Mouse (Mus musculus) 3134 (cell line): ENCODE measurements at regions not wholly inside any gene's neighbourhood (a gene's known extent, or its start where the extent isn't known, plus 50 kb on each side); places are given as distances from the start of the nearest gene placed in this dataset.
A peak's percentile ranks its signal among the peaks of the same experiment; 100 is the strongest.
"Not testable (repeated sequence)": the region's sequence is repeated elsewhere in the genome, so short reads cannot be mapped to it uniquely, and the experiment has no call there.

ENCODE experiments used
- DNase-seq: peaks from one replicate; pipeline ENCODE4 v3.0.0-alpha.2; 2011; ENCODE audit warnings: low spot score; ENCODE audit not compliant: insufficient read length; ENCODE audit errors: extremely low read depth

DNA sequence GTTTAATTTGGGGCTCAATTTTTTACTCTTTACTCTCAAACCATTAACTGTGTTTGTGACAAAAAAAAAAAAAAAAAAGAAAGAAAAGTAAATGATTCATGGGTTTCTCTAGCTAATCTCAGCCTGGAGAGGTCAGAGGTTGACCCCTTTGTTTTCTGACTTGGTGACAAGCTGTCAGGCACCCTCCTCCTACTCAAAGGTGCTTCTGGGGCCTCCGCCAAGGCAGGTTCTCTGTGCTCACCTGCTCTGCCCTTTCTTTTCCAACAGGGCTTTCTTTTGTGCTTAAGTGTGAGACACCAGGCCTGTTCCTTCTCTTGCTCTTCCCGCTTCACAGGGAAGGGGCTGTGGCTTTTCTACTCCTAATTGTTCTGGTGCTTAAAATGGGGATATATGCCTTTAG lies 94.7 kb upstream of the Klf13 start:
- no peak for DNase-seq

DNA sequence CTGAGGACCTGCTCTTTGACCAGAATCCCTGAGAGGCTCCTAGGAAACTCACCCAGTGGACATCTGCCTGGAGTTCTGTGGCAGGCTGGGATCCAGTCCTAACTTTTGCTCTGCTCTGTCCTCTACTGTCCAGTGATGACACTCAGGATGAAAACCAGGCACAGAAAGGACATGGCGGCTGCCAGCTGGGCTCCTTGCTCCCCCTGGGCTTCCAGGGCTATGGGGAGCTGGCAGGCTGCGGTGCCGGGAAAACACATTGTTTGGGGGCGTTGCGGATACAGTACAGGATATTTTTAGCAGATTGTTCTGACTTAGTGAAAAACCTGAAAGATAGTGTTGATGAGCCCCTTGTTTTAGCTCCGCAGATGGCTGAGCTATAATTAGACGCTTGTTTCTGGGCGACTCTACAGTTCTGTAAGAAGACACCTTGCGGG lies 94.2 kb upstream of the Klf13 start:
- no peak for DNase-seq

DNA sequence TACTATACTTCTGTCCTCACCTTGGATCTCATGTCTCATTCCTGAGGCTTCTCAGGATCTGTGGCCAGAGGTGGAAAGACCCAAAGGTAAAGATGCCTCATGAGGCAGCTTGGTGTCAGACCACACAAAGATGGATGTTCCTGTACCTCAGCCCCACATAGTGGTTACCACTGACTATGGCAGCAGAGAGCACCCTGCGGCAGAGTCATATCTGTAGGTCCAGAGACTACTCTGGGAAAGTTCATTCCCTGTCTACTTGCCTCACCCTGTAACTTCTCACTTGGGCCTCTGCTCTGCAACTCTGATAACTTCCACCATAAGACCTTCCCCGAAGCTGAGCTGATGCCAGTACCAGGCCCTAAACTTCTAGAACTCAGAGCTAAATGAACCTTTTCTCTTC lies 91.9 kb upstream of the Klf13 start:
- DNase-seq: no peak

DNA sequence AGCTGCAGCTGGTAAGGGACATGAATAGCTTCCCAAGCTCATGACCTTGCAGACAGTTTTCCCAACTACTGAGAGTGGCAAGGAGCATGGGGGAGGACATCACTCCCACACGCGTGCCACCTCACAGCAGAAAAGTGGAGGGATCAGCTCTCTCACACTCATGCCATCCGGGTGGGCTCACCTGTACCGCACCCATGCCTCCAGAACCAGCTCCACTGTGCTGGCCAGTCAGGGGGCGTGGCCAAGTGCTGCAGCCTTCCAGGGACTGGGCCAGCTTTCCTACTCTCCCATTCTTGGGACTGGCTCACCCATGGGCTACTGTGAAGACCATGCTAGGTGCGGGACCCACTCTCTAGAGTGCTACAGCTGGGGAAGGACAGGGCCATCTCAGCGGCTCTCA lies 88.4 kb upstream of the Klf13 start:
- no peak for DNase-seq

DNA sequence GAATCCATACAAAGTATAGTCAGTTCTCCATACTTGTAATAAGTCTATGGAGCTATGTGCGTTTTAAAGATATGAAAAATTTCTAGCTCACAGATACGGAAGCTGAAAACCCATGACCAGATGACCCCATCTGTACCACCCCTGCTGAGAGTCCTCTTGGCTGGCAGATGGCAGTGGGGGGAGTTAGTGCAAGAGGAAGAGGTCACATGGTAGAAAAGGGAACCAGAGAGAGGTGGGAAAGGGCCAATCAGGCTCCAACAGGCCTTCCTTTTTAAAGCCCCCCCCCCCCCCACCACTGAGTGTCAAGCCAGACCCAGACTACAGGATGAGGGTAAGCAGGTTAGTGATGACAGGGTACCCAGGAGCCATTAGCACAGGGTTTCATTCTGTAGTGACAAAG lies 86.4 kb upstream of the Klf13 start:
- no peak for DNase-seq

DNA sequence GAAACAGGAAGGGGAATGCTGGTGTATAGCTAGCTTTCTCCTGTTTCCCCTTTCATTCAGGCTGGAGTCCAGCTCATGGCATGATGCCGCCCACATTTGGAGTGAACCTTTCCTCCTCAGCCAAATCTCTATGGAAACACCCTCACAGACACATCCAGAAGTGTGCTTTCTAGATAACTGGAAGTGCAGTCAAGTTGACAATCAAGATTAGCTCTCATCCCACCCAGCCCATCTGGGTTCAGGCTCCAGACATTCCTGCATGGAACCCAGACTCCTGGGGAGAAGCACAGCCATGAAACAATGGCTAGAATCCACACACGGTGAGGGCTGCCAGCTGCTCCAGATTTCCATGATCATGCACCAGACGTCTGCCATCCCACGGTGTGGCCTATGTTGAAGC lies 85.5 kb upstream of the Klf13 start:
- DNase-seq: no peak

DNA sequence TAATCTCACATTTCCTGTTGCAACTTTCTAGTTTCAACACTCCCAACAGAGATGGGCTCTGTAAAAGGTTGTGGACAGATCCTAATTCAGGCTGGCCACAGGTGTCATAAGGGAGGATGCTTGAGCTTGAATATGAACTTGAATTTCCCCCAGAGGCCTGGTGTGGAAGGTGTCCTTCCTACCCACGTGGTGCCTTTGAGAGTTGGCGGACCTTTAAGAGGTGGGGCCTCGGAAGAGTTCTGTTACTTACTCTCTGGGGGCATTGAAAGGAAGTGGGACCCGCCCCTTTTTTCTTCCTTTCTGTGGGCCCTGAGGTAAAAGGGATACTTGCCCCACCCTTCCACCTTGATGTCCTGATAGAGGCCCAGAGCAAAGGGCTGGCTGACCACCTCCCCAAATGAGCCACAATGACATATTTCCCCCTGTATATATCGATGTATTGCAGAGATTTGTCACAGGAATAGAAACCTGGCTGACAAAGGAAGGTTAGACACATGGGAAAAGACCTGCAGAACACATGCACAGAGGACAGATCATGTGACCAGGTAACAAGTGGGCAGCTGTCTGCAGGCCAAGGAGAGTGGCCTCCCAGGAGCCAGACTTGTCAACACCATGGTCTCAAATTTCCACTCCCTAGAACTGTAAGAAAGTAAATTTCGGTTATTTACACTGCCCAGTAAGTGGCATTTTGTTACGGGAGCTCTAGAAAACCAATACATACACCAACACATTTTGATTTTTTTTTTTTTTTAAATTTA lies 84.2 kb upstream of the Klf13 start:
- no peak for DNase-seq

DNA sequence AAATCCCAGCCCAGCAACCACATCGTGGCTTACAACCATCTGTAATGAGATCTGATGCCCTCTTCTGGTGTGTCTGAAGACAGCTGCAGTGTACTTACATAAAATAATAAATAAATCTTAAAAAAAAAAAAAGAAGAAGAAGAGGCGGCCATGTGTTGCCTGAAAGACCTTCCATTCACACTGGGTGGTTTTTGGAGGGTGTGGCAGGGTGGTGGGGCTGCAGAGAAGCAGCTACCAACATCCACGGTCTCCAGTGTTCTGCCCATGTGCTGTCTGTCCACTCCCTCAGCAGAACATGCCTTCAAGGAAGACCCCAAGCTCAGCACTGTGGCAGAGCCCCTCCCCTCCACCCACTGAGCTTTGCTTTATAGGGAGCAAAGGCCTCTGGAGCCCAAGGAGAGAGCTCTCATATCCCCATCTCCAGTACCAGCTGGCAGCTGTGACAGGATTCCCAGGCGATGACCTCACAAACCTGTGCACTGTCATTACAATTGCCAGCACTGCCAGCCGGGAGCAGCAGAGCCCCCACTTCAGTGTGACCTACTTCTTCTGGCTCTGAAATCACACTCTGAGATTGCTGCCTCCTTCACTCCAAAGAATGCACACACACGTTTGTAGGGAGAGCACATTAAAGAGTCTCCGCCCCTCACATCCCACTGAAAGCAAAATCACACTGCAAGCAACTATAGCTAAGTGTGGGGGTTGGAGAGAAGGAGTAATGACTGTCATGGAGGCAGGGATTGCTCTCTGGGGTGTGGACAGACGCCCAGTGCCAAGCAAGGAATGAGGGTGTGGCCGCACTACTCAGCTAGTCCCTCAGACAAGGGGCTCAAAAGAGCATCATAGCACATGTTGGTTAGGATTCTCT lies 82.8 kb upstream of the Klf13 start:
- peak; percentile 29 for DNase-seq

DNA sequence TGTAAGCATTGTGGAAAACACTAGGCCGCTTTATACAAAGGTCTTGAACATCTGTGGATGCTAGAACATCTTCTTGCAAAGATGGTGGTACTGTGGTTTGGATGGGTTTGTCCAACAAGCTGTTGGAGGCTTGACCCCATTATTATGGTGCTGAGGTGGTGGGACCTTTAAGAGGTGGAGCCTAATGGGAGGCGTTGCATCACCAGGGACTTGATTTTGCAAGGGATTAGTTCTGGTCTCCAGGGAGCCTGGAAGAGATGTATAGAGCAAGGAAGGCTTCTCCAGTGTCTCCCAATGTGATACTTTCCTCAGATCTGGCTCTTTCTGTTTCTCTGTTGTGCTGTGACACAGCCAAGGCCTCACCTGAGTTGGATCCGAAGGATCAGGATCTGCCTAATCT lies 79.4 kb upstream of the Klf13 start:
- no peak for DNase-seq

DNA sequence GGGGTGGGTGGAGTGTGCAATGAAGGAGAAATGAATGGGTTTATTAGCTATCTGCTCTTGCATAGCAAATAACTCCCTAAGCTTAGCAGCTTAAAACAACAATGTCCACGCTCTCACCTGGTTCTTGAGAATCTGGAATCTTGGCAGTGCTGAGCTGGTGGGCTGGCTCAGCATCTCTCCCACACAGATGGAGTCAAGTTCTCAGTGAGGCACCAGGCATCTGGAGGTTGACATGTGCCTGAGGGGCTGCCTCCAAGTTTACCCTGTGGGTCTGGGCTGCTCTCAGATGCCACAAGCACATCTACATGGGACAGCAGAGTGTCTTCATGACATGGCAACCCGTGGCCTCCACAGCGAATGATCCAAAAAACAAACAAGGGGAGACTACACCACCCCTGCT lies 78.2 kb upstream of the Klf13 start:
- DNase-seq: no peak

DNA sequence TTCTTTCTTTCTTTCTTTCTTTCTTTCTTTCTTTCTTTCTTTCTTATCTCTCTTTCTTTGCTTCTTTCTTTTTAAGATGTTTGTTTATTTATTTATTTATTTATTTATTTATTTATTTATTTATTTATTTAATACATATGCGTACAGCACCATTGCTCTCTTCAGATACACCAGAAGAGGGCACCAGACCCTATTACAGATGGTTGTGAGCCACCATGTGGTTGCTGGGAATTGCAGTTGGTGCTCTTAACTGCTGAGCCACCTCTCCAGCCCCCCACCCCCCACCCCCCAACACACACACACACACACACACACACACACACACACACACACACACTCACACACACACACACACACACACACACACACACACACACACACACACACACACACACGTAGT lies 76.4 kb upstream of the Klf13 start:
- not testable (repeated sequence) for DNase-seq

DNA sequence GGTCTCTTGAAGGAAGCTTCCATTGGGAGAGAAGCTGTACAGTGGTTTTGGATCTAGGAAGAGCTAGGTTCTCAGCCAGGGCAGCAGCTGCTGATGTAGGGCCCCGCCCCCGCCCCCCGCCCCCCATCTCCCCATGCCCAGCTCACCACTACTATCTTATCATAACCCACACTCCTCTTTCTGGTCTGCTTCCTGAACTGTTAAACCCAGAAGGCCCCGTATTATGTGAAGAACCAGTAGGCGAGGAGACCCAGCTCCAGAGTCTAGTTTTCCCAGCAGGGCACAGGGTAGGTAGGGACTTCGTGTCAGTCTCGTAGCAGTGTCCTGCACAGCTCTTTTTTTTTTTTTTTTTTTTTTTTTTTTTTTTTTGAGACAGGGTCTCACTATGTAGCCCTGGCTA lies 75.5 kb upstream of the Klf13 start:
- no peak for DNase-seq

DNA sequence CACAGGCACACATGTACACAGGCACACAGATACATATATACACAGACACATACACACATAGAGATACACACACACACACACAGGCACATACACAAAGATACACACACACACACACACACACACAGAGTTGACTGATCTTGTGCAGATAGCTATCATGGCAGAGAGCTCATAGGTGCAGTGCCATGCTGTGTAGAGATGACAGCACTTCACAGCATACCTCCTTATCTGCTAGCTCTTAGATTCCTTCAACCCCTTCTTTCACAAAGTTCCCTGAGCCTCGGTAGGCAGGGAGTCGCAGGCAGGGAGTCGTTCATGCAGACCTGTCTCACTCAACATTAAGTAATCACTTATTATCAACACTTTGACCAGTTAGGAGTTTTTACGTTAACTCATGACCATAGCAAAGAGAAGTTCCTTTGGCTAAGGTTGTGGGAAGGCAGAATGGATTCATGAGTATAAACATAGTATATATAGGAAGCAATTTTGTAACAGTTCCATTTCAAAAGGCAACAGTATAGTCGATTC lies 74.4 kb upstream of the Klf13 start:
- DNase-seq: no peak

DNA sequence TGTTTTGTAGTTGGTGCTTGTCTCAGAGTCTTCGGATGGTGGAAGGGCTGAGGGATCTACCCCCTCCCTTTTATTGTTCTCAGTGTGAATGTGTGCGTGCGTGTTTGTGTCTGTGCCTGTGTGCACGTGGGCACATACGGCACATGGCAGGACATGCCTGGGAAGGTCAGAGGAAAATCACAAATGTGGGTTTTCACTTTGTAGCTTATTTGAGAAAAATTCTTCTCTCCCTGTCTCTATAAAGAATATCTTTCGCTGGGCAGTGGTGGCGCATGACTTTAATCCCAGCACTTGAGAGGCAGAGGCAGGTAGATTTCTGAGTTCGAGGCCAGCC lies 73.5 kb upstream of the Klf13 start:
- no peak for DNase-seq

DNA sequence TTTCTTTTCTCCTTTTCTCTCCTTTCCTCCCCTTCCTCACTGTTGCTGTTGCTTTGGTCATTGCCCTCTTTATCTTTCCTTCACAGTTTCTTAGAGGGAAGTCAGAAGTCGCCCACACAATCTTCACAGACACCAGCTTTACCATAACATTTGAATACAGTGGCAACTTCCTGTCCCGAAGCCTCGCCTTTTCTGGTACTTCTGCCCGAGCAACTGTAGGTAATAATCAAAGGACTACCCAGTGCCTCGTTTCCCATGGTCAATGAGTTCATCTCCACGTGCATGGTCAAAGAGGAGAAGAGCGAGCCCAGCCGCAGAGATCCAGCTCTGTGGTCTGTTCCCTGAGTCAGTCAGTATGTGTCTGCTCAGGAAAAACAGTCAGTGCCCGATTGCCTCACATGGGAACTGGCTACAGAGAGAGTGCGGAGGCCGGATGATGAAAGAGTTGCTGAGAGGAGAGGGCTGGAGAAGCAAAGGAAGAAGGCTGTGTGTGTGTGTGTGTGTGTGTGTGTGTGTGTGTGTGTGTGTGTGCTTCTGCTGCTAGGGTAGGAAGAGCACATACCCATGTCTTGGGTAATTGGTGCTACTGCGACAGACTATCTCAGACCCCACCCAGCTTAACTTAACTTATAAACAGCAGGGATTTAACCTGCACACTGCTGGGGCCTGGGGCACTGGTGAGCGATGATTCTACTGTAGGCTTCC lies 73.0 kb upstream of the Klf13 start:
- DNase-seq: peak; percentile 63

DNA sequence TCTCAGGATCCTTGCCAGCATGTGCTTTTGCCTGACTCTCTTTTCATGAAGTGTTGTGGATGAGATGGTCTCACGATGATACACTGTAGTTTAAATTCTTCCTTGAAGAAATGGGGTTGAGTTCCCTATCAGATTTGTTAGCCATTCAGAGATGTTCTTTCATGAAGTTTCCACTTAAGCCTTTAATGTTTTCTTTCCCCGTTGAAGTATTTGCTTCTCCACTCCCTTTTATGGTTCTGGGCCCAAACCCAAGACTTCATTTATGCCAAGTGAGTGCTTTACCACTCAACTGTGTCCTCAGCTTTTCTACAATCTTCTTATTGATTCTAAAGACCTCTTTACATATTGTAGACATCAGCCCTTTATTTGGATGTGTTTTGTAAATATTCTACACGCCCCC lies 71.9 kb upstream of the Klf13 start:
- no peak for DNase-seq

DNA sequence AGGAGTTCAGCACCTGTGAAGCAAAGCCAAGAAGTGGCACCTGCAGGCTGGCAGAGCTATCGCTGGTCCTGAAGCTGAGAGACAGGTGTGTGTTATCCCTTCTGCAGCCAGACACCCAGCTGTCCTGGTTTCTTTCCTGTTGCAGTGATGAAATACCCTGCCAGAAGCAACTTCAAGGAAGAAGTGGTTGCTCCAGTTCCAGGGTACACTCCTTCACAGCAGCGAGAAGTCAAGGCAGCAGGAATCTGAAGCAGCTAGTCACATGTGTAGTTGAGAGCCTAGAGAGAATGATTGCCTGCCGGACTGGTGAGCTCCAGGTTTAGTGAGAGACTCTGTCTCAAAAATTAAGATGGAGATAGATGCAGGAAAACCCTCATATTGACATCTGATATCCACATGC lies 69.1 kb upstream of the Klf13 start:
- DNase-seq: no peak

DNA sequence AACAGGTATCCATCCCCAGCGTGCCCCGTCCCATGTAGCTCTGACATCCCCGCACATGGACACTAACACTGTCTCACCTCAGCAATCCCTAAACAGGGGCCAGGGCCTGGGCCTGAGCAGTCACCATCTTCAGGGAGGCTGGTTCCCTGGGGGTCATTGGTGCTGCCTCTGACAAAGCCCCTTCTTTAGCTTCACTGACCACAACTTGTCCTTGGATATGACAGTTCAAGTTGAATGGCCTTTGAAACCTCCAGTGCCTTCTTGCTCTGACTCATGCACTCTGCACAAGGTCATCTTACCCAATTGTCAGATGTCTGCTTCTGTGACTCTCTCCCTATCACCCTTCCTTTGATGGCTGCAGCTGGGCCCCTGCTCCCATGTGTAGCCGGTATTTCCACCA lies 68.2 kb upstream of the Klf13 start:
- no peak for DNase-seq

DNA sequence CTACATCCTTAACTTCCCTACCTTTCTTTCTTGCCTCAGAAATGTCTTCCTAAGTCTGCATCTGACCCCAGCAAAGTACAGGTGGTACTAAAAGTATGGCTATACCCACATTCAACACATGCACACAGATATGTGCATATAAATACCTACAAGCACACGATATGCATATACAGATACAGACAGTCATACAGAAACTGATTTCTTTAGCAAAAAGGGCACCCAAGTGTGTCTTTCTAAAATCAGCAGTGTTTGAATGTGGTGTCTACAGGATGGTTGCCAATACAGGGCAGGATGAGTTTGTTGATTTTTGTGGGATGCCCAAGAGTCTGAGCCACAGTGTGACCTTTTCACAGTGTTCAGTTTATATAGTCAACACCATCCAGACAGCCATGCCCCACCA lies 67.0 kb upstream of the Klf13 start:
- no peak for DNase-seq

DNA sequence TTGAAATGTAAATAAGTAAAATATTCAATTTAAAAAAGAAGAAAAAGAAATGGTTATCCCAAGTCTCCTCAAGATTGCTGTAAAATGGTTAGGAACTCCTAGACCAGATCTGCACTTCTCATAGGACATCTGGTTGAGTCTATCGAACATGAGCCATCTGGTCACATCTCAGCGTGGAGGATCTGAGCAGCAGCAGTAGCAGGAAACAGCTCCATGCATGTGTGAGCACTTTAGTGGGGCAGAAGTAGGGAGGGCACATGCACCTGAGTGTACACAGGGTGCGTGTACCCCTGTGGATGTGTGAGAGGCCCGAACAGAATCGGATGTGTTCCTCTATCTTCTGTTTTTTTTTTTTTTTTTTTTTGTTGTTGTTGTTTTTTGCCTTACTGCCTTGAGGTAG lies 65.2 kb upstream of the Klf13 start:
- DNase-seq: no peak

DNA sequence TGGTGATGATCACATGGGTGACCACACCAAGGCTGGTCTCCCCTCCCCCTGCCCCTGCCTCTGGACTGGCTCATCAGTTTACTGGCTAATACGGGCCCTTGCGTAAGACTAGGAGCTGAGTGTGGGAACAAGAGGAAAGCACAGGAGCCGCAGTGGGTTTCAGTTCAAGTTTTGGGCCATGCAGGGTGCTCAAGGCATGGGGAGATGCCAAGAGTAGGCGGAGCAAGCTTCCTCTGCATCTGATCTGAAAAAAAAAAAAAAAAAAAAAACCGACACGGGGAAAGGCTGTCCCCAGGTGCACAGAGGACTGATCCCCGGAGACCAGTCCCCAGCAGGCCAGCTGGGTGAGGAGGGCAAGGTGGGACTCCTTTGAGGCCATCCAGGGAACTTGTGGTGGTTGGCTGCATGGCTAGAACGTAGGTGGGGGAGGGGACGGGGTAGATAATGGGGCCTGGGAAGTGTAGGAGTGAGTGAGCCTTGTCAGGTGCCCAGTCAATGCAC lies 62.9 kb upstream of the Klf13 start:
- DNase-seq: no peak
